Mouse (Mus musculus) NIH3T3 (cell line): ENCODE measurements around the gene Gm10153.
"Not testable (repeated sequence)": the region's sequence is repeated elsewhere in the genome, so short reads cannot be mapped to it uniquely, and the experiment has no call there.

ENCODE experiments used
- DNase-seq: peaks from one replicate; pipeline ENCODE4 v3.0.0-alpha.2; 2012; ENCODE audit warnings: low read depth

The Gm10153 gene

GRCm38 (mm10) chr7:142190289-142190688 is at the start of gene Gm10153:
Gm10153 (minus strand) TSS chr7:142190389.
- no peak for DNase-seq

GRCm38 (mm10) chr7:142231540-142231939 is 41.4 kb upstream of the Gm10153 start:
- no peak for DNase-seq

- DNase-seq = peak; percentile 3
Observed at GRCm38 (mm10) chr7:142229871-142230270, 39.7 kb upstream of the Gm10153 start, which contains the start of gene Krtap5-5. Krtap5-5 (minus strand) TSS chr7:142229971.

- DNase-seq = no peak
Observed at GRCm38 (mm10) chr7:142224518-142224917, 34.3 kb upstream of the Gm10153 start.

- not testable (repeated sequence) for DNase-seq
Observed at GRCm38 (mm10) chr7:142212136-142212535, 21.9 kb upstream of the Gm10153 start.

- DNase-seq = no peak
Observed at GRCm38 (mm10) chr7:142211559-142211958, 21.4 kb upstream of the Gm10153 start, which contains the start of gene Gm7579. Gm7579 (plus strand) TSS chr7:142211859.

- not testable (repeated sequence) for DNase-seq
Observed at GRCm38 (mm10) chr7:142206891-142207290, 16.7 kb upstream of the Gm10153 start.

GRCm38 (mm10) chr7:142205488-142205887 is 15.3 kb upstream of the Gm10153 start:
- DNase-seq = no peak

- DNase-seq = no peak
Observed at GRCm38 (mm10) chr7:142201064-142201463, 10.9 kb upstream of the Gm10153 start, which contains the start of gene Krtap5-3. Krtap5-3 (plus strand) TSS chr7:142201364.

- DNase-seq = peak; percentile 16
Observed at GRCm38 (mm10) chr7:142198748-142199147, 8.6 kb upstream of the Gm10153 start.

GRCm38 (mm10) chr7:142188156-142188555 is 2.0 kb downstream of the Gm10153 start:
- DNase-seq = no peak

GRCm38 (mm10) chr7:142181021-142181420 is 9.2 kb downstream of the Gm10153 start:
- no peak for DNase-seq

- DNase-seq = no peak
Observed at GRCm38 (mm10) chr7:142178685-142179084, 11.5 kb downstream of the Gm10153 start.

GRCm38 (mm10) chr7:142175905-142176304 is 14.3 kb downstream of the Gm10153 start, which contains the start of gene Krtap5-2:
Krtap5-2 (minus strand) TSS chr7:142176005.
- DNase-seq = not testable (repeated sequence)

GRCm38 (mm10) chr7:142169836-142170235 is 20.4 kb downstream of the Gm10153 start:
- peak; percentile 56 for DNase-seq

GRCm38 (mm10) chr7:142165639-142166038 is 24.6 kb downstream of the Gm10153 start, which contains the start of gene Gm4553:
Gm4553 (minus strand) TSS chr7:142165739.
- DNase-seq = not testable (repeated sequence)

GRCm38 (mm10) chr7:142159366-142159765 is 30.8 kb downstream of the Gm10153 start:
- no peak for DNase-seq

GRCm38 (mm10) chr7:142157013-142157412 is 33.2 kb downstream of the Gm10153 start, which contains the start of gene Gm29735:
Gm29735 (minus strand) TSS chr7:142157113.
- not testable (repeated sequence) for DNase-seq

GRCm38 (mm10) chr7:142155308-142155707 is 34.9 kb downstream of the Gm10153 start:
- no peak for DNase-seq

- DNase-seq = no peak
Observed at GRCm38 (mm10) chr7:142152191-142152590, 38.0 kb downstream of the Gm10153 start.

GRCm38 (mm10) chr7:142148633-142149032 is 41.6 kb downstream of the Gm10153 start:
- DNase-seq = no peak

- peak; percentile 77 for DNase-seq
Observed at GRCm38 (mm10) chr7:142146033-142146432, 44.2 kb downstream of the Gm10153 start.

GRCm38 (mm10) chr7:142145413-142145940 is 44.7 kb downstream of the Gm10153 start:
- no peak for DNase-seq

- no peak for DNase-seq
Observed at GRCm38 (mm10) chr7:142144507-142144906, 45.7 kb downstream of the Gm10153 start, which contains the start of gene Gm45337. Gm45337 (minus strand) TSS chr7:142144607.
